Mouse (Mus musculus): ENCODE measurements around the gene Psmd3. TPM values are rescaled to one million over a fixed set of nuclear protein-coding genes. Genes with fewer than 3 reads are reported as not detected.
"Not testable (repeated sequence)": the region's sequence is repeated elsewhere in the genome, so short reads cannot be mapped to it uniquely, and the experiment has no call there.

Gene Psmd3
- polyA plus RNA-seq, 1 experiment from 2014 or later, result 96.2 TPM

DNA sequence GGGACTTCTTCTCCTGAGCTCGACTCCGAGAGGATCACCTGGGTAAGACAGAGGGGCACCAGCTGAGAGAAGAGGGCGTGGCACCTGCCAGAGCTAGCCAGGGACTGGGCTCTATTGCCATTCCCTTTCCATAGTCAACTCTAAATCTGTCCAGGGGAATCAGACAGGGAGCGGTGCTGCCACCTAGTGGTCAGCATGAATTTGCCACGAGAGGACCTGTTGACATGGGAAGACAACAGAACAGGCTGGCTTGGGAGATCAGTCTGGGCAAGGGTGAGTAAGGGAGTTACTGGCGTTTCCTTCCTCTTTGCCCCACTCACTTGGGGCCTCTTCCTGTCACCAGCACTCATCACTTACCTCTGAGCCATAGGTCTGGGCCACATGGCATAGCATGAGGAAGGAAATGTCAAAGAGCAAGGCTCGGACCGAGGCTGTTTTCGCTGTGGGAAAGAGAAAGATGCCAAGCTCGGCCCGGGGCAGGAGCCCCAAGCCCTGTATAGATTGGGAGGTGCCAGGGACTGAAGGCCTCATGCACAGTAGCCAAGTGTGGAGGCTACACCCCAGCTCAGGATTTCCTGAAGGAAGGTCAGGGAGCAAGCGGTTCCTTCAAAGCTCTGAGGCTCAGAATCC, 28.2 kb downstream of the Psmd3 start:
- H3K36me3 ChIP-seq (ENCODE audit: control insufficient read depth, insufficient read depth), result peaks cover 47% of the 10 kb centered on the region
- no peaks in the 10 kb centered on the region for H3K9me3 ChIP-seq (ENCODE audit: control insufficient read depth)
- H3K27me3 ChIP-seq (replicated peaks; ENCODE audit: control insufficient read depth, insufficient read depth, low read length), result no peaks in the 10 kb centered on the region
- WGBS, result 48% methylated on average over 12 of the region's 12 CpGs
- no peak overlapping the region; the same call in 1 of the 2 replicates for H3K27ac ChIP-seq (ENCODE audit: low read depth, low read length)
- no peak overlapping the region for H3K4me3 ChIP-seq (ENCODE audit: low read depth, low read length)
- no peak for ATAC-seq
- TF ChIP-seq CTCF (IDR thresholded peaks at IDR 0.05; ENCODE audit: low read depth), result peak; percentile 99
- no peak overlapping the region for H3K4me2 ChIP-seq (replicated peaks; ENCODE audit: low read depth)
- peaks cover 18% of the 10 kb centered on the region for H3K4me1 ChIP-seq (replicated peaks; ENCODE audit: control insufficient read depth, insufficient read depth, low read length)
- H3K9ac ChIP-seq (ENCODE audit: low read depth, low read length), result no peak overlapping the region

DNA sequence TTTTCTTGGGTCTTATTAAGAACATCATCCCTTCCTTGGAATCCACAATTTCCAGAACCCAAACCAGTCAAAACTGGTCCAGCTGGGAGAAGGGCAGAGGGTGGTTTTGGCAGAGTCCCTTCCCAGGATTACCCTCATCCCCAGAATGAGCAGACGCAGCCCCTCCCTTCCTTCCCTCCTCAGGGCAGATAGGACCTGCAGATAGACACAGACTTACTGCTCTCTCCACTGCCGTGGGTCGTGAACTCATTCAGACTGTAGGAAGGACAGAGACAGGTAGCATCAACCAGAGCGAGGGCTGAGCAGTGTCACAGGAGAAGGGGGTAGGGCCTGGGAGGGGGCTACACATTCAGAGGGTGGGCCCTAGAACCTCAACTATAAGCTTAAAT, 28.7 kb downstream of the Psmd3 start:
- Histone ChIP-seq H3K4me2 (replicated peaks; ENCODE audit: low read depth) (no peak overlapping the region), H3K27ac (ENCODE audit: low read depth, low read length) (no peak overlapping the region; the same call in 1 of the 2 replicates), H3K4me1 (replicated peaks; ENCODE audit: control insufficient read depth, insufficient read depth, low read length) (peaks cover 18% of the 10 kb centered on the region), H3K4me3 (ENCODE audit: low read depth, low read length) (no peak overlapping the region), H3K36me3 (ENCODE audit: control insufficient read depth, insufficient read depth) (peaks cover 48% of the 10 kb centered on the region), H3K27me3 (replicated peaks; ENCODE audit: control insufficient read depth, insufficient read depth, low read length) (no peaks in the 10 kb centered on the region), H3K9ac (ENCODE audit: low read depth, low read length) (no peak overlapping the region), H3K9me3 (ENCODE audit: control insufficient read depth) (no peaks in the 10 kb centered on the region)
- WGBS, result 73% methylated on average over 4 of the region's 4 CpGs
- no peak for ATAC-seq
- TF ChIP-seq CTCF (IDR thresholded peaks at IDR 0.05; ENCODE audit: low read depth), result no peak

DNA sequence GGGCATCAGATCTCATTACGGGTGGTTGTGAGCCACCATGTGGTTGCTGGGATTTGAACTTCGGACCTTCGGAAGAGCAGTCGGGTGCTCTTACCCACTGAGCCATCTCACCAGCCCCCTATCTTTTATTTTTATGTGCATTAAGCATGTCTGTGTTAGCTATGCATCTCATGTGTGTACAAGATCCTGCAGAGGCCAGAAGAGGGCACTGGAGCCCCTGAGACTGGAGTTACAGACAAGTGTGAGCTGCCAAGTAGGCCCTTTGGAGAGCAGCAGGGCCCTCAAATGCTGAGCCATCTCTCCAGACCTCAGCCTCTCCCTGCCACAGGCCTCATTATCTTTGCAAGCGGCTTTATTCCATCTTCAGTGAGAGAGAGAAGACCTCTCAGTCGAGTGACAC, 29.7 kb downstream of the Psmd3 start:
- not testable (repeated sequence) for H3K9me3 ChIP-seq (ENCODE audit: control insufficient read depth); ATAC-seq; H3K9ac ChIP-seq (ENCODE audit: low read depth, low read length); H3K27ac ChIP-seq (ENCODE audit: low read depth, low read length); H3K27me3 ChIP-seq (replicated peaks; ENCODE audit: control insufficient read depth, insufficient read depth, low read length); H3K4me2 ChIP-seq (replicated peaks; ENCODE audit: low read depth); H3K4me3 ChIP-seq (ENCODE audit: low read depth, low read length)
- Histone ChIP-seq H3K4me1 (replicated peaks; ENCODE audit: control insufficient read depth, insufficient read depth, low read length) (peaks cover 18% of the 10 kb centered on the region), H3K36me3 (ENCODE audit: control insufficient read depth, insufficient read depth) (peaks cover 43% of the 10 kb centered on the region)
- 79% methylated on average over 6 of the region's 6 CpGs for WGBS
- peak; percentile 68 for TF ChIP-seq CTCF (IDR thresholded peaks at IDR 0.05; ENCODE audit: low read depth)

DNA sequence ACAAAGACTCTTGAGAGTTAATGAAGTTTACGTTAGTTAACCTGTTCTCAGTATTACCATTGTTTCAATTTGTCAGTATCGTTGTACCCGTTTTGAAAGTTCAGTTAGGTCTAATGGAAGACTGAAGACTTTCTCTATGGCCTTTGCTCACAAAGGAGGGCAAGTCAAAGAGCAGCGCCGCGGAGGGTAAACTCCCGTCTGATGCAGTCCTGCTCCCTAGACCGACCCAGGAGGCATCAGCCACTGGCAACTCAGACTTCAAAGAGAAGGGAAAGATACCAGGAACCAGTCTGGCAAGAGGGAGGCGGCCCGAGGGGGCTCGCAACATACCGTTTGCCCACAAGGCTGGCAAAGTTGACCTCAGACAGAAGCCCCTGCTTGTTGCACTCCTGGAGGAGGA, 31.3 kb downstream of the Psmd3 start:
- H3K4me2 ChIP-seq (replicated peaks; ENCODE audit: low read depth), result no peak overlapping the region
- 74% methylated on average over 12 of the region's 12 CpGs for WGBS
- 0 out of 2 replicates have a peak, but pooled peaks cover 11% of the 10 kb centered on the region for H3K4me1 ChIP-seq (replicated peaks; ENCODE audit: control insufficient read depth, insufficient read depth, low read length)
- ATAC-seq, result no peak
- H3K9ac ChIP-seq (ENCODE audit: low read depth, low read length), result no peak overlapping the region
- H3K36me3 ChIP-seq (ENCODE audit: control insufficient read depth, insufficient read depth), result peaks cover 45% of the 10 kb centered on the region
- no peaks in the 10 kb centered on the region for H3K27me3 ChIP-seq (replicated peaks; ENCODE audit: control insufficient read depth, insufficient read depth, low read length)
- TF ChIP-seq CTCF (IDR thresholded peaks at IDR 0.05; ENCODE audit: low read depth), result no peak
- no peak overlapping the region for H3K4me3 ChIP-seq (ENCODE audit: low read depth, low read length)
- H3K27ac ChIP-seq (ENCODE audit: low read depth, low read length), result no peak overlapping the region
- no peaks in the 10 kb centered on the region for H3K9me3 ChIP-seq (ENCODE audit: control insufficient read depth)

DNA sequence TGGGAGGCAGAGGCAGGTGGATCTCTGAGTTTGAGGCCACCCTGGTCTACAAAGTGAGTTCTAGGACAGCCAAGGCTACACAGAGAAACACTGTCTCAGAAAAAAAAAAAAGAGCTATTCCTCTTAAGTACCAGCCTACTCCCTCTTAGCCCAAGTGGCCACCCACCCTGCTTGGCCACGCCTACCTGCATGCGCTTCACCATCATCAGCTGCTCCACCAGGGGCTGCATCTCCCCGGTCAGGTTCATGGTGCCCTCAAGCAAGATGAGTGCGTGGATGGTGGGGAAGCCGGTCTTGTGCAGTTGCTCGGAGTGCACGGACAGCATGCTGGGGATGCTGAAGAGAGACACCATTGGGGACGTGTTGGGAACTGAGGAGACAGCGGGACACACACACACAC, 33.6 kb downstream of the Psmd3 start:
- Histone ChIP-seq H3K27me3 (replicated peaks; ENCODE audit: control insufficient read depth, insufficient read depth, low read length) (no peaks in the 10 kb centered on the region), H3K9me3 (ENCODE audit: control insufficient read depth) (no peaks in the 10 kb centered on the region), H3K9ac (ENCODE audit: low read depth, low read length) (no peak overlapping the region), H3K4me3 (ENCODE audit: low read depth, low read length) (no peak overlapping the region), H3K36me3 (ENCODE audit: control insufficient read depth, insufficient read depth) (peaks cover 45% of the 10 kb centered on the region), H3K4me2 (replicated peaks; ENCODE audit: low read depth) (no peak overlapping the region), H3K4me1 (replicated peaks; ENCODE audit: control insufficient read depth, insufficient read depth, low read length) (0 out of 2 replicates have a peak, but pooled peaks cover 3% of the 10 kb centered on the region), H3K27ac (ENCODE audit: low read depth, low read length) (no peak overlapping the region)
- ATAC-seq, result no peak
- 96% methylated on average over 9 of the region's 9 CpGs for WGBS
- TF ChIP-seq CTCF (IDR thresholded peaks at IDR 0.05; ENCODE audit: low read depth), result no peak

DNA sequence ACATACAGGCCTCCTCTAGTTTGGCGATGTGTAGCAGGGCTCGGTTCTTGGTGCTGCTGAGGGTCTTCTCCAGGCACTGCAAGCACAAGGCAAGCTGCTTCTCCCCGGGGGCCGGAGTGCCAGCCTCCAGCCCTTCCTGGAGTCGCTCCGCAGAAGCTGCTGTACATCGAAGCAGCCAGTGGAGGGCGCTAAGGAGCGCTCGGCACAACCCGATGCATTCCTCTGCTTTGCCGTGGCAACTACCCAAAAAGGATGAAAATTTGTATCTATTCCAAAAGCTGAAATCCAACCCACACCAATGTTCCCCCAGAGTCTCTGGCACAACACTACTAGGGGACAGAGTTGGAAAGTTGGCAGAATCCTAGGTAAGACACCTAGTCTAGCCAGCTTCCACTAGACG, 35.5 kb downstream of the Psmd3 start:
- no peak overlapping the region for H3K27ac ChIP-seq (ENCODE audit: low read depth, low read length)
- H3K9me3 ChIP-seq (ENCODE audit: control insufficient read depth), result no peaks in the 10 kb centered on the region
- H3K4me1 ChIP-seq (replicated peaks; ENCODE audit: control insufficient read depth, insufficient read depth, low read length), result 0 out of 2 replicates have a peak, but pooled peaks cover 3% of the 10 kb centered on the region
- 19% methylated on average over 13 of the region's 13 CpGs for WGBS
- no peak overlapping the region for H3K9ac ChIP-seq (ENCODE audit: low read depth, low read length)
- H3K27me3 ChIP-seq (replicated peaks; ENCODE audit: control insufficient read depth, insufficient read depth, low read length), result no peaks in the 10 kb centered on the region
- H3K36me3 ChIP-seq (ENCODE audit: control insufficient read depth, insufficient read depth), result peaks cover 36% of the 10 kb centered on the region
- no peak overlapping the region for H3K4me2 ChIP-seq (replicated peaks; ENCODE audit: low read depth)
- H3K4me3 ChIP-seq (ENCODE audit: low read depth, low read length), result no peak overlapping the region
- TF ChIP-seq CTCF (IDR thresholded peaks at IDR 0.05; ENCODE audit: low read depth), result peak; percentile 90
- ATAC-seq, result no peak
